ENCODE assay signal across 17 mouse cellular contexts in the genomic region with DNA sequence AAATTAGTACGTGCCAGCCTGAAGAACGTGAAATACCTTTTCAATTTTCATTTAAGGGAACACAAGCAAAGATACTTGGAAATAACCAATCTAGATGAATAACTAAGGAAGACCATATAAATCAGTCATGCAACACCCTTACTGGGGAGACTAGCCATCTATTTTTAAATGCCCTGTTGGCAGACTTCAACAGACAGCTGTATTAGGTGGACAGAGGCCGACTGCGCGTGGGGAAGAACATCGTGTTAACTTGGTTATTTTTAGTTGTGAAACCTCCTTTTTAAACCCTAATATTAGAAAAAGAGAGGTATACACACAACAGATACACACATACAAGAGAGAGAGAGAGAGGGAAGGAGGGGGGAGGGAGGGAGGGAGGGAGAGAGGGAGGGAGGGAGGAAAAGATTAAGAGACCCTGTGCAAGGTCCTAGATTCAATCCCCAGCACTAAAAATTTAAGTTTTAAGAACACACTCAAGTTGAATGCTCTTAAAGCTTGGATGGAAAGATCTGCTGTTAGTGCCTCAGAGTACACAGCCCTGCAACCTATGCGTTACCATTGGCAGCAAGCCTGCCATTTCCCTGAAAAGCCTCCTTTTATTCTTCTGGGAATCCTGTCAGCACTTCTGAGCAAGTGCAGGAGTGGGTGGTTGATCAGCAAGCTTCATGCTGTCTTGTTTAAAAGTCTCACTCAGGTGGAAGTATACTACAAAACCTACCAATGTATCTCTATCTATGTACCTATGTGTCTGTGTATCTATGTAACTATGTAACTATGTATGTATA. TPM values are rescaled to one million over a fixed set of nuclear protein-coding genes. Genes with fewer than 3 reads are reported as not detected.
A peak's percentile ranks its signal among the peaks of the same experiment; 100 is the strongest.
DNase-seq lines count a peak whose midpoint lies in the region; ATAC-seq lines count a peak whose summit lies in the region.
"Had no signal": no experiment of that assay in that cellular context is flagged by ENCODE, and none has a peak within 500 bp of the region (broad histone marks: within the 10 kb centered on the region; RNA-seq: fewer than 3 reads in every experiment).

No protein-coding gene starts in this region.

- peak overlapping the region; percentile 15; the same call in 1 of the 2 replicates for H3K4me2 ChIP-seq in heart, embryonic 12.5 days
- no peak overlapping the region for H3K4me2 ChIP-seq in hindbrain, embryonic 12.5 days (replicated peaks)
- H3K4me2 ChIP-seq: embryonic facial prominence, embryonic 15.5 days; forebrain, embryonic 13.5 days; kidney, embryonic 15.5 days had no signal

- H3K4me1 ChIP-seq in heart, embryonic 12.5 days (replicated peaks) = peaks cover 3% of the 10 kb centered on the region; the same call in 1 of the 2 replicates
- H3K4me1 ChIP-seq in hindbrain, embryonic 12.5 days = no peaks in the 10 kb centered on the region
- H3K4me1 ChIP-seq: embryonic facial prominence, embryonic 15.5 days had no signal

- H3K27ac ChIP-seq in heart, embryonic 12.5 days (ENCODE audit: poor library complexity, severe bottlenecking) = peak overlapping the region; percentile 41
- no peak overlapping the region for H3K27ac ChIP-seq in hindbrain, embryonic 12.5 days
- H3K27ac ChIP-seq: embryonic facial prominence, embryonic 15.5 days; forebrain, embryonic 13.5 days; kidney, embryonic 15.5 days had no signal

- H3K27me3 ChIP-seq in heart, embryonic 12.5 days (replicated peaks) = no peaks in the 10 kb centered on the region
- no peaks in the 10 kb centered on the region for H3K27me3 ChIP-seq in hindbrain, embryonic 12.5 days
- H3K27me3 ChIP-seq: embryonic facial prominence, embryonic 15.5 days; forebrain, embryonic 13.5 days; kidney, embryonic 15.5 days had no signal

- H3K36me3 ChIP-seq in heart, embryonic 12.5 days = no peaks in the 10 kb centered on the region
- H3K36me3 ChIP-seq in hindbrain, embryonic 12.5 days = no peaks in the 10 kb centered on the region
- H3K36me3 ChIP-seq: embryonic facial prominence, embryonic 15.5 days; kidney, embryonic 15.5 days had no signal

- no peak overlapping the region for H3K4me3 ChIP-seq in heart, embryonic 12.5 days
- H3K4me3 ChIP-seq in hindbrain, embryonic 12.5 days = no peak overlapping the region
- H3K4me3 ChIP-seq: embryonic facial prominence, embryonic 15.5 days; forebrain, embryonic 13.5 days; kidney, embryonic 15.5 days had no signal

- H3K9ac ChIP-seq in heart, embryonic 12.5 days = no peak overlapping the region
- H3K9ac ChIP-seq in hindbrain, embryonic 12.5 days = no peak overlapping the region
- H3K9ac ChIP-seq: embryonic facial prominence, embryonic 15.5 days; forebrain, embryonic 13.5 days; kidney, embryonic 15.5 days had no signal

- H3K9me3 ChIP-seq in heart, embryonic 12.5 days (replicated peaks) = no peaks in the 10 kb centered on the region
- no peaks in the 10 kb centered on the region for H3K9me3 ChIP-seq in hindbrain, embryonic 12.5 days (replicated peaks)
- H3K9me3 ChIP-seq: embryonic facial prominence, embryonic 15.5 days; forebrain, embryonic 13.5 days; kidney, embryonic 15.5 days had no signal

- ATAC-seq in heart, embryonic 12.5 days (ENCODE audit: insufficient number of reproducible peaks, low FRiP score) = no peak
- ATAC-seq in hindbrain, embryonic 12.5 days (ENCODE audit: low FRiP score) = no peak
- ATAC-seq: CD4-positive, CD25-positive, alpha-beta regulatory T cell, adult 4 months; forebrain, embryonic 13.5 days; hindbrain, embryonic 16.5 days; midbrain, embryonic 16.5 days had no signal

- 58% methylated on average over 7 of the region's 7 CpGs for WGBS in heart, embryonic 12.5 days
- 91% methylated on average over 7 of the region's 7 CpGs for WGBS in hindbrain, embryonic 12.5 days

- peak; percentile 27 to 38 for DNase-seq in left cerebral cortex, postnatal 14 days (ENCODE audit: low spot score in 2 of 2)
- no peak for DNase-seq in left cerebral cortex, postnatal 10 days (ENCODE audit: extremely low spot score in 1 of 2, low spot score in 2 of 2)
- DNase-seq in gastrocnemius, postnatal 25 days = peak; percentile 59
- peak; percentile 76 for DNase-seq in skeletal muscle tissue, adult 2 months (ENCODE audit: low read depth, low spot score)
- no peak for DNase-seq in spleen, adult 18-20 months
- DNase-seq: adrenal gland, postnatal 10 days; cerebellum, adult 2 months; liver; lung, adult 18-20 months had no signal

- intact Hi-C loops in left cerebral cortex, postnatal 14 days (cut with DNase I) = no loop called here
- intact Hi-C loops in left cerebral cortex, postnatal 10 days (cut with DNase I) = loop anchor here (10.0 kb wide), 1 partner anchor 238 kb away; a partner anchor contains a TSS

RNA-seq across cellular contexts. Expression of a gene that starts 24.8 kb away (rescaled TPM):
- 10 to 100 TPM; 23.7 to 26.0 TPM for total RNA-seq in left cerebral cortex, postnatal 14 days (2021)
- 10 to 100 TPM; 25.5 to 26.1 TPM for total RNA-seq in left cerebral cortex, postnatal 10 days (2021)
- total RNA-seq in gastrocnemius, postnatal 25 days (2021) = 100 to 1,000 TPM; 558 to 691 TPM
- 50.3 and 52.7 TPM in 2 replicates for polyA plus RNA-seq in heart, embryonic 12.5 days (2016; fragmentation: Nextera tagmentation; extraction: Ambion mirVana)
- polyA plus RNA-seq in hindbrain, embryonic 12.5 days (2016; fragmentation: Nextera tagmentation; extraction: Ambion mirVana) = 18.6 and 21.0 TPM in 2 replicates

RNA-seq across cellular contexts. Expression of a gene that starts 26.5 kb away (rescaled TPM):
- total RNA-seq in left cerebral cortex, postnatal 14 days (2021) = 1 to 10 TPM; 1.5 to 2.3 TPM
- total RNA-seq in left cerebral cortex, postnatal 10 days (2021) = 1 to 10 TPM; 1.8 to 3.1 TPM
- total RNA-seq in gastrocnemius, postnatal 25 days (2021) = 1 to 10 TPM; 3.7 to 4.2 TPM
- 22.5 and 24.0 TPM in 2 replicates for polyA plus RNA-seq in heart, embryonic 12.5 days (2016; fragmentation: Nextera tagmentation; extraction: Ambion mirVana)
- polyA plus RNA-seq in hindbrain, embryonic 12.5 days (2016; fragmentation: Nextera tagmentation; extraction: Ambion mirVana) = 6.0 and 10.2 TPM in 2 replicates

Comparison
In these comparisons a context has a peak if more than half of its experiments do, and no peak if none do; other contexts are left out.
1. DNase-seq: peak in left cerebral cortex, postnatal 14 days (2 of 2), gastrocnemius, postnatal 25 days (single experiment) and skeletal muscle tissue, adult 2 months (single experiment); none in left cerebral cortex, postnatal 10 days (0 of 2) and spleen, adult 18-20 months (0 of 2).
2. RNA of a gene that starts 24.8 kb away (total RNA-seq): 558 to 691 TPM in gastrocnemius, postnatal 25 days; 25.5 to 26.1 TPM in left cerebral cortex, postnatal 10 days and 23.7 to 26.0 TPM in left cerebral cortex, postnatal 14 days; every median in the first group is over 10 times any median in the second.